Mouse (Mus musculus) ES-Bruce4 (cell line): ENCODE measurements at regions not wholly inside any gene's neighbourhood (a gene's known extent, or its start where the extent isn't known, plus 50 kb on each side); places are given as distances from the start of the nearest gene placed in this dataset.

Experiments
- CTCF ChIP-seq: IDR thresholded peaks from one replicate; pipeline ENCODE4 v1.8.1; 2011; ENCODE audit warnings: low read depth, low read length
- EP300 ChIP-seq: IDR thresholded peaks from 2 replicates; pipeline ENCODE4 v1.6.1; 2011; ENCODE audit warnings: low read depth, low read length; ENCODE audit not compliant: insufficient read depth
- POLR2A ChIP-seq: IDR thresholded peaks from one replicate; pipeline ENCODE4 v1.8.1; 2011; ENCODE audit warnings: low read length; ENCODE audit not compliant: insufficient read depth

GRCm38 (mm10) chr16:12798523-12798922 lies 311.0 kb upstream of the Ercc4 start:
- TF ChIP-seq CTCF (no peak), POLR2A (no peak), EP300 (no peak)
